Mouse (Mus musculus): ENCODE data around the gene Gm34653. TPM values are rescaled to one million over a fixed set of nuclear protein-coding genes. Genes with fewer than 3 reads are reported as not detected.
A peak's percentile ranks its signal among the peaks of the same experiment; 100 is the strongest.
"Not testable (repeated sequence)": the region's sequence is repeated elsewhere in the genome, so short reads cannot be mapped to it uniquely, and the experiment has no call there.

The Gm34653 gene
- polyA plus RNA-seq, 1 experiment from 2014 or later: not detected

DNA sequence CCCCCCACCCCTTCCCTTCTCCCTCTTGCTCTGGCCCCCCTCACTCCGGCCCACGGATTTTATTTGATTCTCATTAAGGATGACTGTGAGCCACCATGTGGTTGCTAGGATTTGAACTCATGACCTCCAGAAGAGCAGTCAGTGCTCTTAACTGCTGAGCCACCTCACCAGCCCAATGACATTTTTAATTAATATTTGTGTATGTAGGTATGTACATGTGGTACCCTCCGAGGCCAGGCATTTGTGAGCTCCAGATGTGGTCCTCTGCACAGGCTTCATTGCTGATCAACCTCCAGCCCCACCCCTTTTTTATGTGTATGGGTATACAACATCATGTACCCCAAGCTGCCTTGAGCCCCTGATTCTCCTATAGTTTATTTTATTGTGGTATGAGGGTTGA lies 29.1 kb upstream of the Gm34653 start:
- no peaks in the 10 kb centered on the region for H3K27me3 ChIP-seq (ENCODE audit: insufficient read depth, poor library complexity, severe bottlenecking)
- 83% methylated on average over 3 of the region's 3 CpGs for WGBS
- H3K9me3 ChIP-seq: no peaks in the 10 kb centered on the region
- peaks cover 23% of the 10 kb centered on the region for H3K4me1 ChIP-seq
- H3K4me3 ChIP-seq: peak overlapping the region; percentile 69
- no peak for DNase-seq (ENCODE audit: low spot score)
- H3K36me3 ChIP-seq: peaks cover 18% of the 10 kb centered on the region
- H3K27ac ChIP-seq: no peak overlapping the region

DNA sequence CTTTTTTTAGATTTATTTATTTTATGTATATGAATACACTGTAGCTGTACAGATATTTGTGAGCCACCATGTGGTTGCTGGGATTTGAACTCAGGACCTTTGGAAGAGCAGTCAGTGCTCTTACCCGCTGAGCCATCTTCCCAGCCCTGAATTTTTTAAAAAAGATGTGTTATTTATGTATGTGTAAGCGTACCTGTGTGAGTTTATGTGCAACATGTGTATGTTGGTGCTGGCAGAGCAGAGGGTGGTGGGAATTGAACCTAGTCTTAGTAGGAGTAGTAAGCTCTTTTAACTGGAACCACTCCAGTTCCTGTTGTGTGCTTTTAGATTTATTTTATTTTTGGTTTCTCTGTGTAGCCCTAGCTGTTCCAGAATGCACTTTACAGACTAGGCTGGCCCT lies 28.6 kb upstream of the Gm34653 start:
- no peaks in the 10 kb centered on the region for H3K9me3 ChIP-seq
- 95% methylated on average over 2 of the region's 2 CpGs for WGBS
- H3K36me3 ChIP-seq: peaks cover 22% of the 10 kb centered on the region
- no peak overlapping the region for H3K4me3 ChIP-seq
- H3K27ac ChIP-seq: no peak overlapping the region
- H3K4me1 ChIP-seq: peaks cover 18% of the 10 kb centered on the region
- DNase-seq (ENCODE audit: low spot score): no peak
- H3K27me3 ChIP-seq (ENCODE audit: insufficient read depth, poor library complexity, severe bottlenecking): no peaks in the 10 kb centered on the region

DNA sequence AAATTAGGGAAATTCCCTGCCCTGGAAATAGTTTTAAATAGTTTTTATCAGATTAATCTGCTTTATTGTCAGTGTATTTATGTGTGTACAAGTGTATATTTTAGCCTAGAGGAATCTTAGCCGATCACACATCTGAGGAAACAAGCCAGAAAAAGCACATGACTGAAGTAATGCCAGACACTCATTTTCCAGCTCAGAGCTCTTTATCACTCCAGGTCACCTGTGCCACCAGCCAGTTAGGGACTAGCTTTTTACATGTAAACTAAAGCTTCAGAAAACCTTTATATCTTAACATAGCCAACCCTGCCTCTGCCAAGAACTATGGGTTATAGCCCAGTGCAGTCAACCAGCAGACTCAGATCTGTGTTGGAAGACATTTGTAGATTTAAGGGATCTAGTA lies 28.0 kb upstream of the Gm34653 start:
- Histone ChIP-seq H3K9me3 (no peaks in the 10 kb centered on the region), H3K4me1 (peaks cover 16% of the 10 kb centered on the region), H3K27me3 (ENCODE audit: insufficient read depth, poor library complexity, severe bottlenecking) (no peaks in the 10 kb centered on the region), H3K4me3 (no peak overlapping the region), H3K36me3 (peaks cover 27% of the 10 kb centered on the region), H3K27ac (no peak overlapping the region)
- DNase-seq (ENCODE audit: low spot score): no peak
- WGBS: 86% methylated on average over 1 of the region's 1 CpGs

DNA sequence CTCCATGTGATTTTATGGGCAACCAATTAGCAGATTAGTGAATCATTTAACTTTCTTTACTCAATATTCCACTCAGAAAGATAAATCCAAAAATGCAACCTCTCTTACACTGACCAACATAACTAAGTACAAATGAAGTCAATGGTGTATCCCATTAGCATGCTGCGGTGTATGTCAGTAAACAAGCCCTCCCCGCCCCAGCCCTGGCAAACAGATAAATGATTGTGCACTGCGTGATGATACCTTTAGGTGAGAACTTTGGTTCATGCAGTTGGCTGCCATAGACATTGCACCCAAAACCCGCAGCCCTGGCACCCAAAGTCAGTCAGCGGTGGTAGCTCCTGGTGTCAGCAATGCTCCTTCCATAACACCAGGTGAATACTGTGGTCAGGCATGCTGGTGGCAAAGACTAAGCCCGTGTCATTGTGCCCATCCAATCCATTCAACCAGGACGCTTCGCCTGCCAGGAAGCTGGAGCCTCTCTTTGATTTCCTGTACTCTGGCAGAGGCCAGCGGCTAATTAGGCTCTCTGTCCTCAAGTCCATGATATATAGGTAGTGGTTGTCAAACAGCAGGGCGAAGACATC lies 27.4 kb upstream of the Gm34653 start:
- H3K36me3 ChIP-seq: peaks cover 32% of the 10 kb centered on the region
- no peaks in the 10 kb centered on the region for H3K9me3 ChIP-seq
- H3K4me1 ChIP-seq: peaks cover 11% of the 10 kb centered on the region
- H3K27ac ChIP-seq: no peak overlapping the region
- 90% methylated on average over 10 of the region's 10 CpGs for WGBS
- DNase-seq (ENCODE audit: low spot score): no peak
- H3K4me3 ChIP-seq: no peak overlapping the region
- H3K27me3 ChIP-seq (ENCODE audit: insufficient read depth, poor library complexity, severe bottlenecking): no peaks in the 10 kb centered on the region

DNA sequence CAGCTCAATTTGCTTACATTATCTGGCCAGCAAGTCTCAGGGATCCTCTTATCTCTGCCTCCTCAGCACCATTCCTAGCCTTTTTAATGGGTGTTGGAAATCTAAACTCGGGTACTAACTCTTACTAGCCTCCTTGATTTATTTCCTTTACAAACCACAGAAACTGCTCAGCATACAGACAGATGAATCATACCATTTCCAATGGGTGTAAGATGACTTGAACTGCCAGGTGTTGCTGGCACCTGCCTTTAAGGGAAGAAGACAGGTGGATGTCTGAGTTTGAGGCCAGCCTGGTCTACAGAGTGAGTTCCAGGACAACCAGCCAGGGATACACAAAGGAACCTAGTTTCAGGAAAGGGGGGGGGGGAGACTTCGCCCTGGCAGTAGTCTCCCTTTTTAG lies 24.8 kb upstream of the Gm34653 start:
- Histone ChIP-seq H3K36me3 (peaks cover 56% of the 10 kb centered on the region), H3K27ac (no peak overlapping the region), H3K9me3 (no peaks in the 10 kb centered on the region), H3K27me3 (ENCODE audit: insufficient read depth, poor library complexity, severe bottlenecking) (no peaks in the 10 kb centered on the region), H3K4me3 (no peak overlapping the region), H3K4me1 (peaks cover 9% of the 10 kb centered on the region)
- WGBS: 68% methylated on average over 2 of the region's 2 CpGs
- DNase-seq (ENCODE audit: low spot score): no peak

DNA sequence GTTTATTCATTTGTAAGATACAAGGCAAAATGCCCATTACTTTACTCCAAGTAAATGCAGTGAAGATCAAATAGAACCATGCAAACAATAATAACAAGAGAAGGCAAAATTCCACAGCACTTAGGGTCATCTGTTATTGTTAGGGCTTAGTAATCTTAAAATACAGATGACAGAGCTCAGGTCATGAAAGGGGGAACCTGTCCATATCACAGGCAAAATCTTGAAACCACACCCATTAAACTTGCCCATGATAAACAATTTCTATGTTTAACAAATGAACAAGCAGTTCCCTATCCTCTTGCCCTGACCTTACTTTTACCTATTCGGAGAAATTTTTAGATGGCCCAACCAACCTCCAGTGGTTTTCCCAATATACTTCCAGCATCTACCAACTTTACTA lies 23.2 kb upstream of the Gm34653 start:
- peaks cover 71% of the 10 kb centered on the region for H3K36me3 ChIP-seq
- no peaks in the 10 kb centered on the region for H3K9me3 ChIP-seq
- 78% methylated on average over 1 of the region's 1 CpGs for WGBS
- H3K27ac ChIP-seq: no peak overlapping the region
- no peak for DNase-seq (ENCODE audit: low spot score)
- no peaks in the 10 kb centered on the region for H3K27me3 ChIP-seq (ENCODE audit: insufficient read depth, poor library complexity, severe bottlenecking)
- H3K4me1 ChIP-seq: peaks cover 4% of the 10 kb centered on the region
- H3K4me3 ChIP-seq: no peak overlapping the region

DNA sequence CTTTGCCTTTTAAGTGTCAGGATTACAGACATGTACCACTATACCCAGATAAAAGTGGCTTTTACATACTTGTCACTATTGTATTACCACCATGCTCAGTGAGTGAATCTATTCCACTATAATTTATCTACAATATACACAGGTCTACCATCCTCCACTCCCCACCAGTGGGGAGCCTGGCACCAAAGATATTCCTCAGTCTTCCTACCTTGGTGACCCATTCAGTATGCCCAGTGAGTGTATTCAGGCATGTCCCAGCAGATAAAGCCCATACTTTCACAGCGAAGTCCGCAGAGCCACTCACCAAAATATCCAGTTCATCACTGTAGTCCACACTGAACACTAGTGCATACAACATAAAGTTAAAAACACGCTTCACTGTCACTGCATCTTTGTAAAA lies 22.0 kb upstream of the Gm34653 start:
- peaks cover under 1% of the 10 kb centered on the region for H3K4me1 ChIP-seq
- no peaks in the 10 kb centered on the region for H3K27me3 ChIP-seq (ENCODE audit: insufficient read depth, poor library complexity, severe bottlenecking)
- 91% methylated on average over 3 of the region's 3 CpGs for WGBS
- H3K9me3 ChIP-seq: no peaks in the 10 kb centered on the region
- H3K36me3 ChIP-seq: peaks cover 75% of the 10 kb centered on the region
- H3K4me3 ChIP-seq: no peak overlapping the region
- DNase-seq (ENCODE audit: low spot score): no peak
- no peak overlapping the region for H3K27ac ChIP-seq

DNA sequence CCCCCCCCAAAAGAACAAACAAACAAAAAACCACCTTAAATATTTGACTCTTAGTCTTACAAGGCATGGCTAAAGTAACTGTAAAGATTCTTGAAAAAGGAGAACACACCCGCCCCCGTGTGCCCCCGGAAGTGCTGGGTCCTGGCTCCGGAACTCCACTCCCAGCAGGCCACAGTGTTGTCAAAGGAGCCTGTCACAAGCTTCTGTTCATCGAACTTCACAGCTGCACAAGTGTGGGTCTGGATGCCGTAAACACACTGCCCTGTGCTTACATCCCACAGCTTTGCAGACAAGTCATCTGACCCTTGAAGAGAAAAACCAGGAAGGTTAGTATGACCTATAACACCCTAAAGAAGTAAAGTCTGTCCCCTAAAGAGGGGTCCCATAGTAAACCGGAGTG lies 20.1 kb upstream of the Gm34653 start:
- 85% methylated on average over 7 of the region's 7 CpGs for WGBS
- Histone ChIP-seq H3K36me3 (peaks cover 75% of the 10 kb centered on the region), H3K4me1 (no peaks in the 10 kb centered on the region; the same call in 1 of the 2 replicates), H3K9me3 (no peaks in the 10 kb centered on the region), H3K4me3 (no peak overlapping the region), H3K27me3 (ENCODE audit: insufficient read depth, poor library complexity, severe bottlenecking) (no peaks in the 10 kb centered on the region), H3K27ac (no peak overlapping the region)
- DNase-seq (ENCODE audit: low spot score): no peak

DNA sequence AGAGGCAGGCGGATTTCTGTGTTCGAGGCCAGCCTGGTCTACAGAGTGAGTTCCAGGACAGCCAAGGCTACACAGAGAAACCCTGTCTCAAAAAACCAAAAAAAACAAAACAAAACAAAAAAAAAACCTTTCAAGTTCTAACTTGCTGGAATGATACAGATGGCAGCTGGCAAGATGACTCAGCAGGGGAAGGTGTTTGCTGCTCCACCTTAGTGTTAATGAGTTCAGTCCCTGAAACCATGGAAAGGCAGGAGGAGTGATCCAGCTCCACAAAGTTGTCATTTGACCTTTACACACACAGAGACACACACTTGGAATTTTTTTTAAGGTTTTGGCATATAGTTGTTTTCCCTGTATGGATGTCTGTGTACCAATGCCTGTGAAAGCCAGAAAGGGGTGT lies 16.9 kb upstream of the Gm34653 start:
- H3K4me3 ChIP-seq; H3K27ac ChIP-seq; DNase-seq (ENCODE audit: low spot score); H3K4me1 ChIP-seq; H3K9me3 ChIP-seq; H3K27me3 ChIP-seq (ENCODE audit: insufficient read depth, poor library complexity, severe bottlenecking): not testable (repeated sequence)
- 88% methylated on average over 2 of the region's 2 CpGs for WGBS
- H3K36me3 ChIP-seq: peaks cover 70% of the 10 kb centered on the region

DNA sequence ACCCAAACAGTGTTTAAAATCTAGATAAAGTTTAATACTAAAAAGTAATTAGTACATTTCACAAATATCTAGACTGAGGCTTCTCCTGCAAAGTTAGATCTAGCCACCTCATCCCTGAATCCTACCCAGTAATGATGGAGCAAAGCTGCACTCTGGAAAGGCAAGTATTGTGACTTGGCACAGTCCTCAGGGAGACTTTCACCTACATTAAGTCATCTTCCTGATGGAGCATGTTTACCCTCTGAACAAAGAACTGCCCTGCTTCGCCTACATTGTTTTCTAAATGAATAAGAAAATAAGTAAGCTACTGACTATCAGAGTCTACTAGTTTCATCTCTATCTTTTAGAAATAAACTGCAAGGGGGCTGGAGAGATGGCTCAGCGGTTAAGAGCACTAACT lies 14.3 kb upstream of the Gm34653 start:
- H3K27me3 ChIP-seq (ENCODE audit: insufficient read depth, poor library complexity, severe bottlenecking): no peaks in the 10 kb centered on the region
- no peaks in the 10 kb centered on the region for H3K9me3 ChIP-seq
- no peaks in the 10 kb centered on the region for H3K4me1 ChIP-seq
- no peak for DNase-seq (ENCODE audit: low spot score)
- 92% methylated on average over 2 of the region's 2 CpGs for WGBS
- H3K36me3 ChIP-seq: peaks cover 60% of the 10 kb centered on the region
- no peak overlapping the region for H3K4me3 ChIP-seq
- H3K27ac ChIP-seq: no peak overlapping the region

DNA sequence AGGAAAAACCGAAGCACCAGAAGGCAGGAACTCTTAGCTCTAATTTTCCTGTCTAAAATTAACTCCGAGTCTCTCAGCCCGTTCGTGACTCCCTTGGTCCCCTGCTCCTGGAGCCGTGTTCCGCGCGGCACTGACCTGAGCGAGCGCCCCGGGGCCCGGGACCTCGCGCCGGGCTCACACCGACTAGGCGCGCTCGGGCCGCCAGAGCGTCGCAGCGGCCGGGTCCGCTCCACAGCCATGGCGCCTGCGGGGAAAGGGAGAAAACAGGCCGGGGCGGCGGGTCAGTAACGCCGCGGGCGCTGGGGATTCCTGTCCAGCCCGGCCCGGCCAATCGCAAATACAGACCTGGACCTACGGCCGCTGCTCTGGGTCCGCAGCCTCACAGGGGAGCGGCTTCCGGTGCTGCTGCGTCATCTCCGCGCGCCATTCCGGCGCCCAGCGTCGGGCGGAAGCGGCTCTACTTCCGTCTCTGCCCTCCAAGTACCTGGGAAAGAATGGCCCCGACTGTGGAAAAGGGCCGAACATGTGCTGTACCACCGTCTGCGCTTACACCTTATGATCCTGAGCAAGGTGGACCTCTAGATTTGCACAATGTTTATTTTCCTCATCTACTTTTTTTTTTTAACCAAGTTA lies 6.9 kb upstream of the Gm34653 start, which contains the start of gene Fbxw2:
Gene Fbxw2 (minus strand): TSS at position 485 of the 633 bp plus-strand sequence.
- H3K4me3 ChIP-seq: peak within 1 kb of the TSS; percentile 81
- under 1% methylated on average over 57 of the region's 57 CpGs for WGBS
- peaks cover 14% of the 10 kb centered on the region for H3K36me3 ChIP-seq
- 0 out of 2 replicates have a peak, but pooled peaks cover 4% of the 10 kb centered on the region for H3K9me3 ChIP-seq
- H3K4me1 ChIP-seq: peaks cover 11% of the 10 kb centered on the region
- H3K27ac ChIP-seq: peak within 1 kb of the TSS; percentile 92
- DNase-seq (ENCODE audit: low spot score): peak; percentile 96
- H3K27me3 ChIP-seq (ENCODE audit: insufficient read depth, poor library complexity, severe bottlenecking): no peaks in the 10 kb centered on the region

DNA sequence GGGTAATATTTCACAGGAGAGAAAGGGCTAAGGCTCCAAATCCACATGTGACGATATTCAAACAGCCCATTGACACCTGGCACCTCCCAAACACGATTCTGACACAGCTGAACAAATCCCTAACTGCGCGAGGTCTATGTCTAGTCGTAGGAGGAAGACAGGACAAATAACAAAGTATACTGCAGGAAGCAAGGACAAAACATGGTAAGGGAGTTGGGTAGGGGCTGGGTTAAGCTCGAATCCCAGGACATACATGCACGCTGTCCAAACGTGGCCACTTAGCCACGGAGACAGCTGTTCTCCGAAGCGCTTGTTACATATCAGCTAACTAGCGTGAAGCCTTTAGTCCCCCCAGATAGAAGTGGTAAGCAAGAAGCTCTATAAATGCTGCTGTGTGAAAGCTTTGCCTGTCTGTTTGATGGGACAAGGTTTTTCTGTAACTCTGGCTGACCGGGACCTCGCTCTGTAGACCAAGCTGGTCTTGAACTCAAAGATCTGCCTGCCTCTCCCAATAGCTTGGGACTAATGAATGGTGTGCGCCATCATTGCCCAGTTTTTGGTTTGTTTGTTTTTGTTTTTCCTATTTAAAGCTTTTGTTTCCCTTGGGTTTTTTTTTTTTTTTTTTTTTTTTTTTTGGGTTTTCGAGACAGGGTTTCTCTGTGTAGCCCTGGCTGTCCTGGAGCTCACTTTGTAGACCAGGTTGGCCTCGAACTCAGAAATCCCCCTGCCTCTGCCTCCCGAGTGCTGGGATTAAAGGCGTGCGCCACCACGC lies 6.2 kb upstream of the Gm34653 start:
- no peak for DNase-seq (ENCODE audit: low spot score)
- 31% methylated on average over 20 of the region's 21 CpGs for WGBS
- H3K27ac ChIP-seq: peak overlapping the region; percentile 92

DNA sequence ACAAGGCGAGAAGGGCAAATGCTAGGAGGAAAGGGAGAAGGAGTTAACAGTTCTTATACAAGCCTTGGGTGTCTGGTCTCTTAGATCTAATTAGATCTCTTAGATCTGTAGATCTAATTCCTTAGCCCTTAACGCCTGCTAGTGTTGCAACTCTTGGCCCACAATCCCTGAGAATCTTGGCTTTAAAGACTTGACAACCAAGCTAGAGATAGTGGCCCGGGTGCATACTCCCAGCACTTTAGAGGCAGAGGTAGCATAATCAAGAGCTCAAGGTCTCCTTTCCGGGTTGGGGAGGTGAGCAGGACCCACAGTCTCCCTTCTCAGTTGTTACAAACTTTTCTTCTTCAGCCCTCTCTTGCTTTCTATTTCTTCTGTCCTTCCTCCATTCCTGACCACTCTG lies 5.2 kb upstream of the Gm34653 start:
- Histone ChIP-seq H3K36me3 (peaks cover 2% of the 10 kb centered on the region; the same call in 1 of the 2 replicates), H3K27me3 (ENCODE audit: insufficient read depth, poor library complexity, severe bottlenecking) (no peaks in the 10 kb centered on the region), H3K9me3 (0 out of 2 replicates have a peak, but pooled peaks cover 4% of the 10 kb centered on the region), H3K27ac (no peak overlapping the region), H3K4me1 (peaks cover 11% of the 10 kb centered on the region), H3K4me3 (no peak overlapping the region)
- 85% methylated on average over 4 of the region's 4 CpGs for WGBS
- no peak for DNase-seq (ENCODE audit: low spot score)

More for the DNA sequence above, 6.2 kb upstream of the Gm34653 start:
- peaks cover 11% of the 10 kb centered on the region for H3K4me1 ChIP-seq
- H3K4me3 ChIP-seq: peak overlapping the region; percentile 81
- H3K36me3 ChIP-seq: peaks cover 9% of the 10 kb centered on the region; the same call in 1 of the 2 replicates
- H3K9me3 ChIP-seq: 0 out of 2 replicates have a peak, but pooled peaks cover 4% of the 10 kb centered on the region
- H3K27me3 ChIP-seq (ENCODE audit: insufficient read depth, poor library complexity, severe bottlenecking): no peaks in the 10 kb centered on the region
